Comparison of ENCODE assay signal across 10 mouse cellular contexts in genomic region chr4:99122047-99122446, GRCm38 (mm10). TPM values are rescaled to one million over a fixed set of nuclear protein-coding genes. Genes with fewer than 3 reads are reported as not detected.
A peak's percentile ranks its signal among the peaks of the same experiment; 100 is the strongest.
DNase-seq lines count a peak whose midpoint lies in the region; ATAC-seq lines count a peak whose summit lies in the region.
"Had no signal": no experiment of that assay in that cellular context is flagged by ENCODE, and none has a peak within 500 bp of the region (broad histone marks: within the 10 kb centered on the region; RNA-seq: fewer than 3 reads in every experiment).

No protein-coding gene starts in this region.

- H3K4me2 ChIP-seq in forebrain, embryonic 14.5 days (ENCODE audit: low read length) = peak overlapping the region; percentile 69
- H3K4me2 ChIP-seq in lung, embryonic 16.5 days (ENCODE audit: low read depth, low read length) = no peak overlapping the region
- 0 out of 2 replicates have a peak overlapping the region, but pooled peaks have one; percentile 81 for H3K4me2 ChIP-seq in stomach, embryonic 15.5 days

- no peak overlapping the region for H3K4me3 ChIP-seq in forebrain, embryonic 14.5 days (ENCODE audit: low read depth, low read length)
- H3K4me3 ChIP-seq in forebrain, embryonic 10.5 days = no peak overlapping the region
- no peak overlapping the region for H3K4me3 ChIP-seq in lung, embryonic 16.5 days (ENCODE audit: low read length)
- H3K4me3 ChIP-seq in stomach, embryonic 15.5 days (replicated peaks) = no peak overlapping the region

- H3K36me3 ChIP-seq in forebrain, embryonic 14.5 days (ENCODE audit: control insufficient read depth, insufficient read depth, low read length) = no peaks in the 10 kb centered on the region
- no peaks in the 10 kb centered on the region for H3K36me3 ChIP-seq in forebrain, embryonic 10.5 days (replicated peaks)
- H3K36me3 ChIP-seq in lung, embryonic 16.5 days (ENCODE audit: control insufficient read depth, insufficient read depth, low read length) = no peaks in the 10 kb centered on the region
- no peaks in the 10 kb centered on the region for H3K36me3 ChIP-seq in stomach, embryonic 15.5 days
- H3K36me3 ChIP-seq: embryonic facial prominence, embryonic 15.5 days had no signal

- 80% methylated on average over 3 of the region's 3 CpGs for WGBS in forebrain, embryonic 14.5 days
- whole genome bisulfite sequencing in forebrain, embryonic 10.5 days = 81% methylated on average over 3 of the region's 3 CpGs
- WGBS in lung, embryonic 16.5 days = 57% methylated on average over 3 of the region's 3 CpGs
- 74% methylated on average over 3 of the region's 3 CpGs for WGBS in stomach, embryonic 15.5 days

- DNase-seq in forebrain, embryonic 14.5 days (ENCODE audit: low spot score) = no peak
- no peak for DNase-seq in forebrain, embryonic 10.5 days (ENCODE audit: extremely low spot score, low spot score)
- DNase-seq in lung, postnatal 36 days = no peak
- no peak for DNase-seq in retina, embryonic 14.5 days (ENCODE audit: low spot score)
- DNase-seq in adrenal gland, postnatal 14 days = no peak
- DNase-seq: lung, adult 18-20 months had no signal

- no peaks in the 10 kb centered on the region for H3K27me3 ChIP-seq in forebrain, embryonic 14.5 days (replicated peaks; ENCODE audit: control insufficient read depth, insufficient read depth, low read length)
- peaks cover 15% of the 10 kb centered on the region for H3K27me3 ChIP-seq in forebrain, embryonic 10.5 days (ENCODE audit: poor library complexity, severe bottlenecking)
- no peaks in the 10 kb centered on the region for H3K27me3 ChIP-seq in lung, embryonic 16.5 days (ENCODE audit: control insufficient read depth, insufficient read depth, low read depth, low read length)
- no peaks in the 10 kb centered on the region for H3K27me3 ChIP-seq in stomach, embryonic 15.5 days (replicated peaks)
- H3K27me3 ChIP-seq: embryonic facial prominence, embryonic 15.5 days had no signal

- peak overlapping the region; percentile 98; the same call in 1 of the 2 replicates for H3K9ac ChIP-seq in forebrain, embryonic 14.5 days (ENCODE audit: low read length)
- H3K9ac ChIP-seq in lung, embryonic 16.5 days (ENCODE audit: low read length) = no peak overlapping the region
- no peak overlapping the region for H3K9ac ChIP-seq in stomach, embryonic 15.5 days
- H3K9ac ChIP-seq: embryonic facial prominence, embryonic 15.5 days had no signal

- ATAC-seq in forebrain, embryonic 14.5 days = no peak
- ATAC-seq in lung, embryonic 16.5 days (ENCODE audit: low read depth) = no peak
- ATAC-seq in megakaryocyte-erythroid progenitor cell, adult 5-6 weeks (replicated peaks; ENCODE audit: low FRiP score, low TSS enrichment, poor library complexity, severe bottlenecking) = peak; percentile 35
- ATAC-seq in stomach, embryonic 15.5 days (ENCODE audit: insufficient read depth, low FRiP score, low read depth) = no peak

- peak overlapping the region; percentile 40; the same call in 1 of the 2 replicates for H3K27ac ChIP-seq in forebrain, embryonic 14.5 days (ENCODE audit: low read depth, low read length)
- no peak overlapping the region for H3K27ac ChIP-seq in forebrain, embryonic 10.5 days
- 0 out of 2 replicates have a peak overlapping the region, but pooled peaks have one; percentile 13 for H3K27ac ChIP-seq in lung, embryonic 16.5 days (ENCODE audit: low read length)
- H3K27ac ChIP-seq in stomach, embryonic 15.5 days = no peak overlapping the region
- H3K27ac ChIP-seq: embryonic facial prominence, embryonic 15.5 days had no signal

- H3K4me1 ChIP-seq in forebrain, embryonic 14.5 days (ENCODE audit: control insufficient read depth, insufficient read depth, low read length) = peaks cover 24% of the 10 kb centered on the region
- H3K4me1 ChIP-seq in forebrain, embryonic 10.5 days = peaks cover 41% of the 10 kb centered on the region
- peaks cover 25% of the 10 kb centered on the region for H3K4me1 ChIP-seq in lung, embryonic 16.5 days (replicated peaks; ENCODE audit: control insufficient read depth, insufficient read depth, low read length)
- peaks cover 18% of the 10 kb centered on the region for H3K4me1 ChIP-seq in stomach, embryonic 15.5 days

- no peaks in the 10 kb centered on the region for H3K9me3 ChIP-seq in forebrain, embryonic 14.5 days (replicated peaks; ENCODE audit: control insufficient read depth, low read length)
- no peaks in the 10 kb centered on the region for H3K9me3 ChIP-seq in forebrain, embryonic 10.5 days
- no peaks in the 10 kb centered on the region for H3K9me3 ChIP-seq in lung, embryonic 16.5 days (ENCODE audit: control insufficient read depth, low read length)
- H3K9me3 ChIP-seq in stomach, embryonic 15.5 days = no peaks in the 10 kb centered on the region
- H3K9me3 ChIP-seq: embryonic facial prominence, embryonic 15.5 days had no signal

RNA-seq across cellular contexts. Expression of gene Dock7, which starts 1.3 kb away (rescaled TPM):
- polyA plus RNA-seq in forebrain, embryonic 14.5 days (2014; fragmentation: Nextera tagmentation; extraction: Ambion mirVana) = 80.3 and 82.9 TPM in 2 replicates
- 73.5 and 74.2 TPM in 2 replicates for polyA plus RNA-seq in forebrain, embryonic 10.5 days (2016; fragmentation: Nextera tagmentation; extraction: Ambion mirVana)
- polyA plus RNA-seq in lung, embryonic 16.5 days (2015; fragmentation: Nextera tagmentation; extraction: Ambion mirVana) = 44.9 and 49.0 TPM in 2 replicates
- total RNA-seq in megakaryocyte-erythroid progenitor cell, adult 5-6 weeks (2014; fragmentation: Nextera tagmentation) = 40.5 and 58.3 TPM in 2 replicates
- 44.3 and 71.8 TPM in 2 replicates for total RNA-seq in megakaryocyte-erythroid progenitor cell, adult 5-6 weeks (2017)
- 41.7 and 48.8 TPM in 2 replicates for polyA plus RNA-seq in stomach, embryonic 15.5 days (2015; fragmentation: Nextera tagmentation; extraction: Ambion mirVana)
- 39.6 and 43.3 TPM in 2 replicates for total RNA-seq in adrenal gland, postnatal 14 days (2021)

Comparison
In these comparisons a context has a peak if more than half of its experiments do, and no peak if none do; other contexts are left out.
1. H3K27ac ChIP-seq: peak in forebrain, embryonic 14.5 days (single experiment) and lung, embryonic 16.5 days (single experiment); none in forebrain, embryonic 10.5 days (single experiment) and stomach, embryonic 15.5 days (single experiment).